Mouse (Mus musculus): ENCODE results near the gene Gpr4. TPM values are rescaled to one million over a fixed set of nuclear protein-coding genes. Genes with fewer than 3 reads are reported as not detected.

The Gpr4 gene
- polyA plus RNA-seq, 1 experiment from 2014 or later = 1.4 TPM

- peaks cover 15% of the 10 kb centered on the region for H3K4me1 ChIP-seq
- 95% methylated on average over 2 of the region's 2 CpGs for WGBS
- peaks cover 12% of the 10 kb centered on the region for H3K36me3 ChIP-seq
- H3K4me2 ChIP-seq (replicated peaks) = no peak overlapping the region
- H3K27me3 ChIP-seq = no peaks in the 10 kb centered on the region
- H3K9me3 ChIP-seq = no peaks in the 10 kb centered on the region
- H3K9ac ChIP-seq = peak overlapping the region; percentile 60; the same call in 1 of the 2 replicates
- ATAC-seq (ENCODE audit: insufficient number of reproducible peaks, insufficient read depth, low FRiP score, low TSS enrichment) = no peak
- H3K27ac ChIP-seq = no peak overlapping the region
- no peak overlapping the region for H3K4me3 ChIP-seq
These were observed 17.8 kb downstream of the Gpr4 start for GRCm38 (mm10) chr7:19230041-19230580.

- no peak for ATAC-seq (ENCODE audit: insufficient number of reproducible peaks, insufficient read depth, low FRiP score, low TSS enrichment)
- 95% methylated on average over 5 of the region's 5 CpGs for WGBS
- H3K27me3 ChIP-seq = no peaks in the 10 kb centered on the region
These were observed 18.6 kb downstream of the Gpr4 start for GRCm38 (mm10) chr7:19230899-19231298.

GRCm38 (mm10) chr7:19231849-19232248, 19.5 kb downstream of the Gpr4 start:
- Histone ChIP-seq H3K9me3 (no peaks in the 10 kb centered on the region), H3K27ac (no peak overlapping the region), H3K9ac (no peak overlapping the region), H3K27me3 (no peaks in the 10 kb centered on the region), H3K4me2 (replicated peaks) (no peak overlapping the region), H3K4me1 (peaks cover 13% of the 10 kb centered on the region), H3K4me3 (no peak overlapping the region), H3K36me3 (peaks cover 8% of the 10 kb centered on the region; the same call in 1 of the 2 replicates)
- ATAC-seq (ENCODE audit: insufficient number of reproducible peaks, insufficient read depth, low FRiP score, low TSS enrichment) = no peak
- WGBS = 93% methylated on average over 3 of the region's 3 CpGs

More at GRCm38 (mm10) chr7:19230899-19231298, 18.6 kb downstream of the Gpr4 start:
- H3K27ac ChIP-seq = no peak overlapping the region
- no peaks in the 10 kb centered on the region for H3K9me3 ChIP-seq
- no peak overlapping the region for H3K4me2 ChIP-seq (replicated peaks)
- peak overlapping the region; percentile 60; the same call in 1 of the 2 replicates for H3K9ac ChIP-seq
- H3K4me3 ChIP-seq = no peak overlapping the region
- peaks cover 15% of the 10 kb centered on the region for H3K4me1 ChIP-seq
- H3K36me3 ChIP-seq = peaks cover 8% of the 10 kb centered on the region; the same call in 1 of the 2 replicates

GRCm38 (mm10) chr7:19234652-19235051, 22.3 kb downstream of the Gpr4 start:
- Histone ChIP-seq H3K9ac (no peak overlapping the region), H3K27me3 (no peaks in the 10 kb centered on the region), H3K9me3 (no peaks in the 10 kb centered on the region), H3K27ac (no peak overlapping the region), H3K4me1 (peaks cover 3% of the 10 kb centered on the region; the same call in 1 of the 2 replicates), H3K4me2 (replicated peaks) (no peak overlapping the region), H3K4me3 (no peak overlapping the region), H3K36me3 (peaks cover 8% of the 10 kb centered on the region; the same call in 1 of the 2 replicates)
- WGBS = 79% methylated on average over 5 of the region's 5 CpGs
- ATAC-seq (ENCODE audit: insufficient number of reproducible peaks, insufficient read depth, low FRiP score, low TSS enrichment) = no peak

GRCm38 (mm10) chr7:19235092-19235671, 22.8 kb downstream of the Gpr4 start:
- WGBS = 86% methylated on average over 2 of the region's 2 CpGs
- H3K27me3 ChIP-seq = no peaks in the 10 kb centered on the region
- 0 out of 2 replicates have a peak, but pooled peaks cover 2% of the 10 kb centered on the region for H3K4me1 ChIP-seq

GRCm38 (mm10) chr7:19236411-19236810, 24.1 kb downstream of the Gpr4 start:
- 70% methylated on average over 2 of the region's 2 CpGs for WGBS
- Histone ChIP-seq H3K27ac (no peak overlapping the region), H3K36me3 (peaks cover 2% of the 10 kb centered on the region; the same call in 1 of the 2 replicates), H3K27me3 (no peaks in the 10 kb centered on the region), H3K9ac (no peak overlapping the region), H3K4me3 (no peak overlapping the region), H3K4me1 (no peaks in the 10 kb centered on the region), H3K9me3 (no peaks in the 10 kb centered on the region), H3K4me2 (replicated peaks) (no peak overlapping the region)
- ATAC-seq (ENCODE audit: insufficient number of reproducible peaks, insufficient read depth, low FRiP score, low TSS enrichment) = no peak

More at GRCm38 (mm10) chr7:19235092-19235671, 22.8 kb downstream of the Gpr4 start:
- Histone ChIP-seq H3K9ac (no peak overlapping the region), H3K4me2 (replicated peaks) (no peak overlapping the region), H3K4me3 (no peak overlapping the region), H3K27ac (no peak overlapping the region), H3K9me3 (no peaks in the 10 kb centered on the region), H3K36me3 (peaks cover 8% of the 10 kb centered on the region; the same call in 1 of the 2 replicates)
- no peak for ATAC-seq (ENCODE audit: insufficient number of reproducible peaks, insufficient read depth, low FRiP score, low TSS enrichment)

GRCm38 (mm10) chr7:19238344-19238743, 26.0 kb downstream of the Gpr4 start:
- Histone ChIP-seq H3K9me3 (no peaks in the 10 kb centered on the region), H3K36me3 (no peaks in the 10 kb centered on the region; the same call in 1 of the 2 replicates), H3K9ac (no peak overlapping the region), H3K4me1 (no peaks in the 10 kb centered on the region), H3K4me3 (no peak overlapping the region), H3K4me2 (replicated peaks) (no peak overlapping the region), H3K27ac (no peak overlapping the region), H3K27me3 (no peaks in the 10 kb centered on the region)
- WGBS = 100% methylated on average over 4 of the region's 4 CpGs
- no peak for ATAC-seq (ENCODE audit: insufficient number of reproducible peaks, insufficient read depth, low FRiP score, low TSS enrichment)

- WGBS = 0% methylated on average over 1 of the region's 1 CpGs
- H3K27ac ChIP-seq = no peak overlapping the region
- H3K36me3 ChIP-seq = no peaks in the 10 kb centered on the region
- no peak overlapping the region for H3K4me2 ChIP-seq (replicated peaks)
- 0 out of 2 replicates have a peak, but pooled peaks have one; percentile 76 for ATAC-seq (ENCODE audit: insufficient number of reproducible peaks, insufficient read depth, low FRiP score, low TSS enrichment)
- no peak overlapping the region for H3K9ac ChIP-seq
- no peaks in the 10 kb centered on the region for H3K9me3 ChIP-seq
- no peak overlapping the region for H3K4me3 ChIP-seq
- no peaks in the 10 kb centered on the region for H3K4me1 ChIP-seq
- no peaks in the 10 kb centered on the region for H3K27me3 ChIP-seq
These were observed 27.1 kb downstream of the Gpr4 start for GRCm38 (mm10) chr7:19239423-19239822.

GRCm38 (mm10) chr7:19239986-19240385, 27.6 kb downstream of the Gpr4 start:
- 75% methylated on average over 4 of the region's 4 CpGs for WGBS
- no peaks in the 10 kb centered on the region for H3K9me3 ChIP-seq
- no peak overlapping the region for H3K27ac ChIP-seq
- no peak overlapping the region for H3K4me3 ChIP-seq
- no peak overlapping the region for H3K4me2 ChIP-seq (replicated peaks)
- H3K27me3 ChIP-seq = no peaks in the 10 kb centered on the region
- no peak for ATAC-seq (ENCODE audit: insufficient number of reproducible peaks, insufficient read depth, low FRiP score, low TSS enrichment)
- no peaks in the 10 kb centered on the region for H3K4me1 ChIP-seq
- H3K36me3 ChIP-seq = peaks cover 4% of the 10 kb centered on the region; the same call in 1 of the 2 replicates
- H3K9ac ChIP-seq = no peak overlapping the region

GRCm38 (mm10) chr7:19240905-19241463, 28.6 kb downstream of the Gpr4 start:
- no peak overlapping the region for H3K4me3 ChIP-seq
- H3K9ac ChIP-seq = no peak overlapping the region

GRCm38 (mm10) chr7:19242005-19242404, 29.7 kb downstream of the Gpr4 start:
- Histone ChIP-seq H3K36me3 (peaks cover 10% of the 10 kb centered on the region; the same call in 1 of the 2 replicates), H3K4me1 (no peaks in the 10 kb centered on the region), H3K9me3 (no peaks in the 10 kb centered on the region), H3K4me2 (replicated peaks) (no peak overlapping the region), H3K27me3 (no peaks in the 10 kb centered on the region), H3K27ac (no peak overlapping the region), H3K9ac (no peak overlapping the region), H3K4me3 (no peak overlapping the region)
- ATAC-seq (ENCODE audit: insufficient number of reproducible peaks, insufficient read depth, low FRiP score, low TSS enrichment) = no peak
- WGBS = 85% methylated on average over 1 of the region's 1 CpGs

More at GRCm38 (mm10) chr7:19240905-19241463, 28.6 kb downstream of the Gpr4 start:
- no peak for ATAC-seq (ENCODE audit: insufficient number of reproducible peaks, insufficient read depth, low FRiP score, low TSS enrichment)
- no peaks in the 10 kb centered on the region for H3K27me3 ChIP-seq
- H3K4me1 ChIP-seq = no peaks in the 10 kb centered on the region
- H3K36me3 ChIP-seq = peaks cover 10% of the 10 kb centered on the region; the same call in 1 of the 2 replicates
- H3K27ac ChIP-seq = no peak overlapping the region
- no peak overlapping the region for H3K4me2 ChIP-seq (replicated peaks)
- H3K9me3 ChIP-seq = no peaks in the 10 kb centered on the region
- WGBS = 88% methylated on average over 8 of the region's 8 CpGs

- Histone ChIP-seq H3K27me3 (no peaks in the 10 kb centered on the region), H3K9ac (no peak overlapping the region), H3K27ac (no peak overlapping the region), H3K9me3 (no peaks in the 10 kb centered on the region), H3K4me2 (replicated peaks) (no peak overlapping the region), H3K4me1 (no peaks in the 10 kb centered on the region), H3K4me3 (no peak overlapping the region), H3K36me3 (peaks cover 18% of the 10 kb centered on the region)
- no peak for ATAC-seq (ENCODE audit: insufficient number of reproducible peaks, insufficient read depth, low FRiP score, low TSS enrichment)
- WGBS = 84% methylated on average over 5 of the region's 5 CpGs
These were observed 31.5 kb downstream of the Gpr4 start for GRCm38 (mm10) chr7:19243858-19244257.

Data from embryonic facial prominence, embryonic 12.5 days (tissue).